Mouse (Mus musculus) 3T3-L1 (cell line): ENCODE data around the gene Maff.

Experiments used
- DNase-seq: peaks from one replicate; pipeline ENCODE4 v3.0.0-alpha.2; 2015; ENCODE audit warnings: low read depth, low spot score

Gene Maff

GRCm38 (mm10) chr15:79329346-79329978 lies 17.0 kb upstream of the Maff start:
- DNase-seq, result peak; percentile 51

- DNase-seq, result no peak
These were observed 16.4 kb upstream of the Maff start for GRCm38 (mm10) chr15:79329979-79330363.

GRCm38 (mm10) chr15:79330521-79330920 lies 15.9 kb upstream of the Maff start:
- no peak for DNase-seq

GRCm38 (mm10) chr15:79333409-79333808 lies 13.0 kb upstream of the Maff start:
- peak; percentile 83 for DNase-seq

- DNase-seq, result no peak
These were observed 11.3 kb upstream of the Maff start for GRCm38 (mm10) chr15:79335061-79335655.

GRCm38 (mm10) chr15:79338978-79339377 lies 7.4 kb upstream of the Maff start:
- no peak for DNase-seq

GRCm38 (mm10) chr15:79342641-79343337 lies 3.6 kb upstream of the Maff start:
- peak; percentile 34 for DNase-seq

- DNase-seq, result no peak
These were observed 1.8 kb upstream of the Maff start for GRCm38 (mm10) chr15:79344627-79345026.

GRCm38 (mm10) chr15:79347165-79347844 lies 884 bp downstream of the Maff start:
- DNase-seq, result peak; percentile 94

GRCm38 (mm10) chr15:79347845-79348506 lies 1.6 kb downstream of the Maff start:
- peak; percentile 77 for DNase-seq

GRCm38 (mm10) chr15:79348651-79349050 lies 2.2 kb downstream of the Maff start:
- DNase-seq, result no peak

GRCm38 (mm10) chr15:79350866-79351265 lies 4.4 kb downstream of the Maff start:
- no peak for DNase-seq

- DNase-seq, result no peak
These were observed 4.9 kb downstream of the Maff start for GRCm38 (mm10) chr15:79351331-79351767.

- DNase-seq, result no peak
These were observed 6.1 kb downstream of the Maff start for GRCm38 (mm10) chr15:79352479-79352878.

GRCm38 (mm10) chr15:79353690-79354305 lies 7.4 kb downstream of the Maff start:
- DNase-seq, result no peak

- DNase-seq, result no peak
These were observed 8.2 kb downstream of the Maff start for GRCm38 (mm10) chr15:79354619-79355018.

GRCm38 (mm10) chr15:79356481-79356880 lies 10.1 kb downstream of the Maff start:
- DNase-seq, result no peak

- DNase-seq, result no peak
These were observed 10.9 kb downstream of the Maff start for GRCm38 (mm10) chr15:79357036-79357911.

- DNase-seq, result no peak
These were observed 11.7 kb downstream of the Maff start for GRCm38 (mm10) chr15:79357974-79358690.

- no peak for DNase-seq
These were observed 13.5 kb downstream of the Maff start for GRCm38 (mm10) chr15:79359954-79360353.
